16 mouse cellular contexts compared by ENCODE assay signal in genomic region chr2:71663453-71663852, GRCm38 (mm10).
"Had no signal": no experiment of that assay in that cellular context is flagged by ENCODE, and none has a peak within 500 bp of the region (broad histone marks: within the 10 kb centered on the region; RNA-seq: fewer than 3 reads in every experiment).

No protein-coding gene starts in this region.

- H3K27ac ChIP-seq: kidney, postnatal 0 days; limb, embryonic 12.5 days; lung, embryonic 15.5 days; midbrain, embryonic 12.5 days; neural tube, embryonic 13.5 days had no signal

- H3K4me3 ChIP-seq: limb, embryonic 12.5 days; lung, embryonic 15.5 days; midbrain, embryonic 12.5 days; neural tube, embryonic 13.5 days had no signal

- H3K36me3 ChIP-seq: limb, embryonic 12.5 days; lung, embryonic 15.5 days; midbrain, embryonic 12.5 days; neural tube, embryonic 13.5 days had no signal

- H3K4me1 ChIP-seq: midbrain, embryonic 12.5 days; neural tube, embryonic 13.5 days had no signal

- ATAC-seq: midbrain, embryonic 16.5 days had no signal

- H3K27me3 ChIP-seq: limb, embryonic 12.5 days; lung, embryonic 15.5 days; midbrain, embryonic 12.5 days; neural tube, embryonic 13.5 days had no signal

- H3K9me3 ChIP-seq: limb, embryonic 12.5 days; lung, embryonic 15.5 days; midbrain, embryonic 12.5 days; neural tube, embryonic 13.5 days had no signal

- DNase-seq: kidney, adult 8-10 months; kidney, postnatal 36 days; layer of hippocampus, adult 9-11 months; layer of hippocampus, postnatal 36 days; lung, postnatal 14 days; retina, postnatal 1 day; right cerebral cortex, postnatal 4 days; spleen, adult 18-20 months; thymus, adult 18-20 months; thymus, postnatal 25 days had no signal

- H3K9ac ChIP-seq: limb, embryonic 12.5 days; lung, embryonic 15.5 days; midbrain, embryonic 12.5 days; neural tube, embryonic 13.5 days had no signal
